Mouse (Mus musculus): ENCODE measurements around the gene Kmt2d.

- TF ChIP-seq EP300 (IDR thresholded peaks at IDR 0.05; ENCODE audit: low read depth) (no peak), CTCF (IDR thresholded peaks at IDR 0.05; ENCODE audit: low read depth) (no peak)
These were observed 48.9 kb downstream of the Kmt2d start for GRCm38 (mm10) chr15:98822147-98822546.
